Mouse (Mus musculus): ENCODE measurements around the gene 4930452B06Rik.

DNA sequence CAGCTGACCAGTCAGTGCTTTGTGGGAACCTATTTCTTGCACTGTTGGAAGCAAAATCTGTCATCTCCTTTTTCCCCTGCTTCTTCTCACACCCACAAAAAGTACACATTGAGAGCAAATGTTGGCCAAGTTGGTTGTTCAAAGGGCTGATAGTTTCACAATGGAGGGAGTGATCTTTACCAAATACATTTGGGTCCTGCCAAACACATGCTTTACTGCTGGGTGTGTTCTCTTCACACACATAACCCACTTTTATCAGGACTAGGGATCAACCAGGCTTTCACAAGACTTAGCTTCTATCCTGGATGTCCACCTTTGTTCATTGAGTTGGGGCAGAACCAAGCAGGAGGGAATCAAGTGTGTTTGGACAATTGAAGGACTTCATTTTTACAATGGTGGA is 267.5 kb downstream of the 4930452B06Rik start:
- TF ChIP-seq CTCF (IDR thresholded peaks at IDR 0.05; ENCODE audit: extremely low read depth, insufficient read depth, insufficient read length, insufficient replicate concordance) (no peak), POLR2A (IDR thresholded peaks at IDR 0.05; ENCODE audit: low read depth, low read length) (no peak)

All from spleen, adult 2 months (tissue).